Mouse (Mus musculus): ENCODE measurements around the gene Gmds. TPM values are rescaled to one million over a fixed set of nuclear protein-coding genes. Genes with fewer than 3 reads are reported as not detected.

Gene Gmds
- total RNA-seq, 2 experiments from 2014 or later = 5.5 to 8.8 TPM

GRCm38 (mm10) chr13:31955171-31955570 is 383.4 kb downstream of the Gmds start:
- peak; percentile 29 for DNase-seq

GRCm38 (mm10) chr13:31944676-31945210 is 393.8 kb downstream of the Gmds start:
- no peak for DNase-seq

GRCm38 (mm10) chr13:31943482-31944275 is 394.9 kb downstream of the Gmds start:
- DNase-seq = no peak

DNA sequence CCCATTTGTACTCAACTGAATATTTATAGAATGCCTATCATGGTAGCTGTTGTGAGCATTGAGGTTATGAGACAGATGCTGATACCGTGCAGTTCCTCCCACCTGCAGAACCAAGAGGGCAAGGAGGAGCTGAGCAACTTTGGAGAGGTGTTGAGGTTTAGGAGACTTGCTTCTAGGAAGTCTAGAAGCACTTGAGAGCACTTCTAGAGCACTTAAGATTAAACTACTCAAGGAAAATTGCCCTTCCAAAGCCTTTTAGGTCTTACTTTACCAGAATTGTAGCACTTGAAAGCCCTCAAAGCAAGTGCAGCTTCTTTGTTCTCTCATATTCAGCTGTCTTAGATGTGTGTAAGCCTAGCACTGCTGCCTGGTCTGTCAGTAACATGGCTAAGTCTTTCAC is 409.2 kb downstream of the Gmds start:
- no peak for DNase-seq

- DNase-seq = no peak
Observed at GRCm38 (mm10) chr13:31926599-31926998, 411.9 kb downstream of the Gmds start.

DNA sequence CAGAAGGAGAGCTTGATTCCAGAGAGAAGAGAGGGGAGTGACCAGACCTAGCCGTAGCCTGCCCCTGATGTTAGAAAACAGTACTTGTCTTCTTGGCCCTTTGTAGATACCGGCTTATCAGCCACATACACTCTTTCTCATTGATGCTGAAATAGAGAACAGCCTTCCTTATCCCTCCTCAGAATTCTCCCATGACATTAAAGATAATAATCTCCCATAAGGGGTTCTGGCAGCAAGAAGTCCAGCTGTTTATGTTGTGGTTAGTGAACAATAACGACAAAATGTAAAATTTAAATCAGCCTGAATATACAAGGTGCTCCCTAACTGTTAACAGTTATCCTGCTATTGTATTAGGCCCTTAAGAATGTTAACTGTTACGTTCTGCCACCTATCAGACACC is 414.0 kb downstream of the Gmds start:
- no peak for DNase-seq

- DNase-seq = peak; percentile 20
Observed at GRCm38 (mm10) chr13:31919716-31920115, 418.8 kb downstream of the Gmds start.

DNA sequence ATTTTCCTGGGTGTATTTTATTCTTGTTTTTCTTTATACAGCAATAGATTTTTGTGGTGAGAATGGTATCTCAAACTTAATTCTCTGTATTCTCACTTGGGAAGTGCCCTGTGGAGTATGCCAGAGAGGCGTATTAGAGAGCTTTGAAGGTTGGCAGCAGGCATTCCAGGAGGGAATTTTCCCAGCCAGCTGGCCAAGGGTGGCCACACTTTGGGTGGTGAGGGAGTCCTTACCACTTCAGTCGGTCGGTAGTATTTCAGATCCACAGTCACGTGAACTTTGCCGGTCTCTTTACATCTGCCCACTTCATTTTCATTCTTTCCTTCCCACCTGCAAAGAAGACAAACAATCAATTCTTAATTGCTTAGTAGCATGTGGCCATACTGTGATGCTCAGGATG is 421.2 kb downstream of the Gmds start:
- DNase-seq = no peak

DNA sequence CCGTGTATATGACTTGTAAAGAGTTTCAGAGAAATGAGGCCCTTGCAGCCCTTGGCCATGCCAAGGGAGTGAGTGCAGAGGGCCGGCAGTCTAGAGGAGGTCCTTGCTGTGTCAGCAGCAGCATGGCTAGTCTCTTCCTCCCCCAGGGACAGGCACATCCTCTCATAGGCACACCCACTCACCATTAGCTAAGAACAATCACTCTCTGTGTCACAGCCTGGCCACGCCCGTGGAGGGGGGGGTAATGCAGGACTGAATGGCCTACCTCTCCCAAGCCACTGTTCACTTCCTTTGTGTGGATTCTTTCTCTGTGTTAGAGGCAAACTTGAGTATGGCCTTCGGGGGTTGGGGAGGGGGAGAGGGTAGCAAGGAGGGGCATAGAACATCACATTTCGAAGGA is 422.8 kb downstream of the Gmds start:
- DNase-seq = no peak

GRCm38 (mm10) chr13:31914901-31915587 is 423.5 kb downstream of the Gmds start:
- DNase-seq = no peak

GRCm38 (mm10) chr13:31911956-31912355 is 426.6 kb downstream of the Gmds start:
- DNase-seq = no peak

GRCm38 (mm10) chr13:31911362-31911761 is 427.2 kb downstream of the Gmds start:
- DNase-seq = no peak

- peak; percentile 12 for DNase-seq
Observed at GRCm38 (mm10) chr13:31909031-31909430, 429.5 kb downstream of the Gmds start.

- DNase-seq = no peak
Observed at GRCm38 (mm10) chr13:31906514-31906913, 432.0 kb downstream of the Gmds start.

GRCm38 (mm10) chr13:31900191-31900590 is 438.3 kb downstream of the Gmds start:
- DNase-seq = no peak

DNA sequence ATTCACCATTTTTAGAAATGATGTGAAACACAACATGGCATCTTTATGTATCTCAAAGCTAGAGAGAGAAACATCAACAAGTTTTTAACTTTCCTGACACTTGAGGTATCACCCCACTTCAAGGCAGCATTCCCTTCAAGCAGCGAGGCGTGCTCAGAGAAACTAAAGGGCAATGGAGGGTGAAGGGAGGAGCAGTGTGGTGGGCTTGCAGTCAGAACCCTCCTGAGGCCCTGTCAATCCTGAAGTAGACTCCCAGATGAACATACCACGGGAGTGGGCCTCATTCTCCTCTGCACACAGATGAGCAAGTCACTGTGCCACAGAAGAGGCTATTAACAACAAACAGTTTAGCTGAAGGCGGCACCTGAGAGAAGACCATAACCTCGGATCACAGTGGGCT is 439.1 kb downstream of the Gmds start:
- DNase-seq = no peak

DNA sequence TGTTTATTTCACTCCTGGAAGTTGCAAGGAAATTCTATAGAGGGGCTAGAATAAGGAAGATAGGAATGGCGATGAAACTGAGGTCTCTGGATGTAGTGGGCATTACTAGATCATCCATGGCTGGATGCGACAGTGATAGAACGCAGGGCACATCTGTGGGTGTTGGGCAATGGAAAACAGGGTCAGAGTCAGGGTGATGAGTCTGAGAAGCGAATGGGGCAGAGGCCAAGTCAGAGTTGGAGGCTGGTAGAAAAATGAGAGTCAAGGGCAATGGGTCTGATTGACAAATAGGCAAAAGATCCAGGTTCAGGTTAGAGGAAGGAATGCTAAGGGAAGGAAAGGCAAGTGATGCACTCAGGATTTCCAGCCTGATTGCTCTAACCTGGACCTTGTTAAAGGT is 441.0 kb downstream of the Gmds start:
- no peak for DNase-seq

- no peak for DNase-seq
Observed at GRCm38 (mm10) chr13:31894511-31894910, 444.0 kb downstream of the Gmds start.

GRCm38 (mm10) chr13:31892913-31893514 is 445.5 kb downstream of the Gmds start:
- no peak for DNase-seq

GRCm38 (mm10) chr13:31888500-31888899 is 450.0 kb downstream of the Gmds start:
- DNase-seq = no peak

DNA sequence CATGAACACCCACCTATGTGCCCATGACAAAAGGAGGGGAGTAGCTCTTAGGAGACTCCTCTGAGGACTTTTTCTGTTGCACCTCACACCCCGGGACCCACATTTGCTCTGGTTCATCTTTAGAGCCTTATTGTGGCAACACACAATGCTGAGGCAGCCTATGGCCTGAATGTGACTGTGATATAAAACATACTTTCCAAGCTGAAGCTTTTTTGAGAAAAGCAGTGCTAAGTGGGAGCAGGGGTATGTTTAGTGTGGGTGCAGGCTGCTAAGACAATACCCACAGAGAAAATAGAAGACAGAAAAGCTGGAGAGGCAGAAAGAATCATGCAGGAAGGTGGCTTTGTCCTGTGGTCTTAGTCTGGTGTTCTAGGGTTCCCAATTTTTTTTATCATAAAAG is 452.8 kb downstream of the Gmds start:
- DNase-seq = no peak

GRCm38 (mm10) chr13:31878805-31879477 is 459.6 kb downstream of the Gmds start:
- DNase-seq = no peak

DNA sequence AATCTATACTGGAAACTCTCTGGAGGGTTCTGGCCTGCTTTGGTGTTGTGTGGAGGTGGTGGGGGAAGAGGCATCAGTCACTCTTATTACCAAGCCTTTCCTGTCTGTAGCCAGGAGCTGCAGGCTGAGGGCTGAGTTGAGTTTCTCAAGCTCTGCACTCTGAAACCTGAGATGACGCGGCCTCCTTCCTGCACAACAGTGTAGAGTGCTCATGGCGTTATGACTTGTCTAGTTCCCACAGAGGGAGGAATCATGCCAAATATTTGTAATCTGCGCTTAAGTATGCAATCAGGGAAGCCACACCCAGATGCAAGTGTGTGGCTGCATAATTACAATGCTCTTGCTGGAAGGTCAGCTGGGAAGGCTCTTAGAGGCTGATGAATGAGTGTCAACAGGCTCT is 461.5 kb downstream of the Gmds start:
- peak; percentile 18 for DNase-seq
